34 mouse cellular contexts compared by ENCODE assay signal in genomic region chr8:120181861-120182414, GRCm38 (mm10). TPM values are rescaled to one million over a fixed set of nuclear protein-coding genes. Genes with fewer than 3 reads are reported as not detected.
DNase-seq lines count a peak whose midpoint lies in the region; ATAC-seq and TF ChIP-seq lines count a peak whose summit lies in the region.
"Had no signal": no experiment of that assay in that cellular context is flagged by ENCODE, and none has a peak within 500 bp of the region (broad histone marks: within the 10 kb centered on the region; RNA-seq: fewer than 3 reads in every experiment).

No protein-coding gene starts in this region.

- H3K9ac ChIP-seq in lung, postnatal 0 days (replicated peaks; ENCODE audit: low read depth), result no peak overlapping the region
- H3K9ac ChIP-seq: forebrain, embryonic 13.5 days; heart, embryonic 12.5 days; hindbrain, embryonic 15.5 days; kidney, embryonic 15.5 days; limb, embryonic 15.5 days; lung, embryonic 15.5 days; midbrain, embryonic 13.5 days had no signal

- H3K27ac ChIP-seq in layer of hippocampus, adult 2 months, result no peak overlapping the region
- H3K27ac ChIP-seq in lung, postnatal 0 days (ENCODE audit: low read length), result no peak overlapping the region
- H3K27ac ChIP-seq: forebrain, embryonic 13.5 days; hindbrain, embryonic 15.5 days; kidney, embryonic 15.5 days; limb, embryonic 15.5 days; lung, embryonic 15.5 days; midbrain, embryonic 13.5 days had no signal

- no peak overlapping the region for H3K4me3 ChIP-seq in layer of hippocampus, adult 2 months
- H3K4me3 ChIP-seq in lung, postnatal 0 days (ENCODE audit: low read depth, low read length), result no peak overlapping the region
- H3K4me3 ChIP-seq: forebrain, embryonic 13.5 days; heart, embryonic 12.5 days; hindbrain, embryonic 10.5 days; hindbrain, embryonic 15.5 days; kidney, embryonic 15.5 days; limb, embryonic 15.5 days; lung, embryonic 15.5 days; megakaryocyte, embryonic 14.5 days; midbrain, embryonic 13.5 days had no signal

- peak; percentile 50 for DNase-seq in adrenal gland, adult 2 months
- DNase-seq in adrenal gland, adult 8-10 months, result no peak
- peak; percentile 48 for DNase-seq in kidney, adult 11 months
- DNase-seq in kidney, postnatal 4 days, result no peak
- DNase-seq in layer of hippocampus, adult 2 months (ENCODE audit: low spot score in 2 of 2), result no peak
- DNase-seq in layer of hippocampus, adult 11-12 months (ENCODE audit: low spot score), result no peak
- no peak for DNase-seq in lung, postnatal 0 days (ENCODE audit: low spot score)
- DNase-seq in lung, postnatal 4 days, result no peak
- DNase-seq: adrenal gland, postnatal 10 days; cerebellum, adult 8-10 months; cerebellum, postnatal 36 days; gastrocnemius, postnatal 25 days; heart, adult 11 months; heart, postnatal 14 days; layer of hippocampus, postnatal 36 days; left cerebral cortex, postnatal 4 days; lung, postnatal 36 days; thymus, adult 2 months; thymus, postnatal 36 days had no signal

- no peaks in the 10 kb centered on the region for H3K9me3 ChIP-seq in lung, postnatal 0 days (ENCODE audit: low read length)
- H3K9me3 ChIP-seq: forebrain, embryonic 13.5 days; heart, embryonic 12.5 days; hindbrain, embryonic 10.5 days; hindbrain, embryonic 15.5 days; kidney, embryonic 15.5 days; limb, embryonic 15.5 days; lung, embryonic 15.5 days; megakaryocyte, embryonic 14.5 days; midbrain, embryonic 13.5 days had no signal

- TF ChIP-seq CTCF in layer of hippocampus, adult 2 months (conservative IDR thresholded peaks at IDR 0.05), result peak; percentile 31
- 0 out of 2 replicates have a peak, but pooled peaks have one; percentile 1 for TF ChIP-seq CTCF in lung, postnatal 0 days (IDR thresholded peaks at IDR 0.05)

- WGBS in lung, postnatal 0 days, result 76% methylated on average over 4 of the region's 4 CpGs

- no peak for ATAC-seq in lung, postnatal 0 days
- ATAC-seq: activated CD4-positive, CD25-positive, alpha-beta regulatory T cell, adult 4 months; forebrain, embryonic 13.5 days; inflammation-experienced regulatory T-cells, adult 6 months; midbrain, embryonic 13.5 days had no signal

- H3K4me1 ChIP-seq in lung, postnatal 0 days (ENCODE audit: insufficient read depth, low read depth, low read length), result peaks cover 20% of the 10 kb centered on the region; the same call in 1 of the 2 replicates

- no peaks in the 10 kb centered on the region; the same call in 1 of the 2 replicates for H3K27me3 ChIP-seq in lung, postnatal 0 days (replicated peaks; ENCODE audit: insufficient read depth, low read length)
- H3K27me3 ChIP-seq: forebrain, embryonic 13.5 days; hindbrain, embryonic 15.5 days had no signal

- H3K36me3 ChIP-seq in lung, postnatal 0 days (ENCODE audit: insufficient read depth, low read length), result no peaks in the 10 kb centered on the region
- H3K36me3 ChIP-seq: heart, embryonic 12.5 days; hindbrain, embryonic 10.5 days; hindbrain, embryonic 15.5 days; kidney, embryonic 15.5 days; limb, embryonic 15.5 days; lung, embryonic 15.5 days; midbrain, embryonic 13.5 days had no signal

- TF ChIP-seq EP300 in lung, postnatal 0 days (IDR thresholded peaks at IDR 0.05), result no peak

- H3K4me2 ChIP-seq in lung, postnatal 0 days (replicated peaks; ENCODE audit: low read depth, low read length), result no peak overlapping the region
- H3K4me2 ChIP-seq: forebrain, embryonic 13.5 days; heart, embryonic 12.5 days; hindbrain, embryonic 15.5 days; kidney, embryonic 15.5 days; limb, embryonic 15.5 days; lung, embryonic 15.5 days; midbrain, embryonic 13.5 days had no signal

RNA-seq across cellular contexts. Expression of gene Fam92b, which starts 4.7 kb away (rescaled TPM):
- total RNA-seq in adrenal gland, adult 2 months (2021), result 1 to 10 TPM in 1 of 2 experiments, under 1 TPM in 1; 0.61 to 1.4 TPM
- 0.95 and 1.7 TPM in 2 replicates for polyA plus RNA-seq in adrenal gland, adult 2 months (2012; rRNA removed)
- total RNA-seq in adrenal gland, adult 8-10 months (2022), result 1 to 10 TPM in 3 of 4 experiments, under 1 TPM in 1; 0.99 to 4.1 (median 2.6) TPM
- total RNA-seq in layer of hippocampus, adult 2 months (2021), result under 1 TPM; 0.31 to 0.91 TPM
- polyA plus RNA-seq in lung, postnatal 0 days (2015; fragmentation: Nextera tagmentation; extraction: Ambion mirVana), result 3.9 and 6.5 TPM in 2 replicates
- total RNA-seq: CH12.LX; ES-E14; gastrocnemius, postnatal 25 days; heart, postnatal 14 days; left cerebral cortex, postnatal 4 days; monocyte, adult 5-6 weeks had no signal
- polyA plus RNA-seq: activated CD4-positive, CD25-positive, alpha-beta regulatory T cell, adult 4 months; C2C12; heart, embryonic 12.5 days; inflammation-experienced regulatory T-cells, adult 6 months; limb, embryonic 15.5 days had no signal

RNA-seq across cellular contexts. Expression of gene Gse1, which starts 46.3 kb away (rescaled TPM):
- total RNA-seq in adrenal gland, adult 2 months (2021), result 10 to 100 TPM; 27.1 to 28.7 TPM
- 42.1 and 46.3 TPM in 2 replicates for polyA plus RNA-seq in adrenal gland, adult 2 months (2012; rRNA removed)
- 10 to 100 TPM; 30.7 to 64.5 (median 48.4) TPM for total RNA-seq in adrenal gland, adult 8-10 months (2022)
- total RNA-seq in layer of hippocampus, adult 2 months (2021), result 100 to 1,000 TPM; 146 to 158 TPM
- polyA plus RNA-seq in lung, postnatal 0 days (2015; fragmentation: Nextera tagmentation; extraction: Ambion mirVana), result 9.5 and 9.9 TPM in 2 replicates

Comparison
In these comparisons a context has a peak if more than half of its experiments do, and no peak if none do; other contexts are left out.
1. DNase-seq: peak in adrenal gland, adult 2 months (single experiment) and kidney, adult 11 months (single experiment); none in adrenal gland, adult 8-10 months (single experiment), kidney, postnatal 4 days (0 of 2), layer of hippocampus, adult 2 months (0 of 2), layer of hippocampus, adult 11-12 months (single experiment), lung, postnatal 0 days (single experiment) and lung, postnatal 4 days (0 of 2).